Mouse (Mus musculus) large intestine, adult 2 months (tissue): ENCODE measurements around the gene Plxna4. TPM values are rescaled to one million over a fixed set of nuclear protein-coding genes. Genes with fewer than 3 reads are reported as not detected.

Experiments
- DNase-seq: peaks from one replicate; pipeline ENCODE4 v3.0.0-alpha.2; 2012; ENCODE audit warnings: low read depth, low spot score
- WGBS: fragments of 180-500 bp; shearing (Covaris S2); methylation state at CpG from one replicate; pipeline ENCODE4 v1.1.7; 2018; 5-methylcytosine and 5-hydroxymethylcytosine counted together
- polyA plus RNA-seq: library from polyadenylated mRNA; depleted of rRNA; stranded (reverse); fragments of >200 nt; gene quantifications from 2 replicates; pipeline ENCODE4 v1.2.3, GENCODE M21; 2012

The Plxna4 gene
- polyA plus RNA-seq, 1 experiment: 0.46 TPM

DNA sequence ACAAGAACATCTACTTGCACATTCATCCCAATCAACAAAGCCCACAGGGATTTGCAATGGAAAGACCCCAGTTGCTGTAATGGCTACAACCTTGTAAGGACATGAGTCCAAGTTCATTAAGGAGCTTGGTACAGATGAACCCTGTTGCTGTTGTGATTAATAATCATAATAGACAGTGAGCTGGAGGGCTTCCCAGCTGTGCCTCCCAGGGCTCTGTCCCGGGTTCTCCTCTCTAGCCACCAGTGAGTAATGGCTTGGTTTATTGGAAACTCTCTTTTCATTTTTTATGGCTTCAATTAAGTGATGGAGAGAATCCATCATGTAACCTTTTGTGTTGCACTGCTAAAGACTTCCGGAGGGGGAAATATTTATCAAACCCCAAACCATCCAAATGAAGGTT, 164.9 kb downstream of the Plxna4 start:
- no peak for DNase-seq
- WGBS: 75% methylated on average over 2 of the region's 2 CpGs

DNA sequence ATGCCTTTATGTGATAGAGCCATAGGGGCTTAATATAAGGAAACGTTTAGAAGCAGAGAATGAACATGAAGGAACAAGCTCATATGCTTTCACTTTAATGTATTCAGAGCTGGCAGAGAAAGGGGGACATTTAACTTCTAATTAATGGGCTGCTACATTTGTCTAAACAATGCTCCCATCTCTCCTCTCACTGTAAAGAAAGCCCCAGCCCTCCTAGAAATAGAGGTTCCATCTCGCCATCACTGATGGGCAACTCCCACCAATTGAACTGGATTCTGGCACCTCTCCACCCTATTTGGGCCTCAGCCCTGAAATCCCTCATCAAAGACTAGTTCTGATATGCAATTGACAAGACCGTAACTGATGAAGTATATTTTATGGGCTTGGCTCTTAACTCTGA, 167.4 kb downstream of the Plxna4 start:
- WGBS: 78% methylated on average over 3 of the region's 3 CpGs

DNA sequence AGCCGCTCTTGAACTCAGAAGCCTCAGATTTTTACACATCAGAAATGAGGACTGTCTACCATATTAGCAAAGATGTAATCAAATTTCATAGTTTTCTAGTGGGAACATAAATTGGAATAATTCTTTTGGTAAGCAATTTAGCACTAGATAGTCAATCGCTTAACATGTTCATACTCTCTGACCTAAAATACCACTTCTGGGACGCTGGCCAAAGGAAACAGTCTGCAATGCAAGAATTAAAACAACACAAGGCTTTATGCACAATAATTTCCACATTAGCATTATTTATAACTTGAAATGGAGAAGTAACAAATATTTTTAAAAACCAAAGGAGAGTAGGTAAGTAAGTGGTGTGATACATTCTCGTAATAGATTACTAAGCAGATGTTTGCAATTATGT, 170.6 kb downstream of the Plxna4 start:
- 73% methylated on average over 4 of the region's 4 CpGs for WGBS
- no peak for DNase-seq

More for the DNA sequence above, 167.4 kb downstream of the Plxna4 start:
- no peak for DNase-seq

DNA sequence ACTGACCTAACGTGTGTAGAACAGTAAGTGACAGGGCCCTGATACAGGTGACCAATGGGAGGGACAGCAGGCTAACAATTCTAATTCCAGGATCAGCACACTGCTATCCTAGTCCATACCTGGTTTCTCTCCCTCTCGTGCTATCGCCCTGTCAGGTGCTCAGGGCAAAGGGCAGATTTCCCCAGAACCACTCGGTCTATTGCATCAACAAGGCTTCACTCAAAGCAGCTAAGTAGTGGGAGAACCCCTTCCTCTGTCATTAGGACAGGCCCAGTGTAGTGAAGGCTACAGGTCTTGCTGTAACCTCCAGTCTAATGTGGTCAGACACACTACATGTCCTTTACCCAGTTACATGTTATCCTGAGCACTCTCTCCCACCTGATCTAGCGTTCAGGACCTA, 176.7 kb downstream of the Plxna4 start:
- DNase-seq: no peak
- WGBS: 58% methylated on average over 5 of the region's 5 CpGs

DNA sequence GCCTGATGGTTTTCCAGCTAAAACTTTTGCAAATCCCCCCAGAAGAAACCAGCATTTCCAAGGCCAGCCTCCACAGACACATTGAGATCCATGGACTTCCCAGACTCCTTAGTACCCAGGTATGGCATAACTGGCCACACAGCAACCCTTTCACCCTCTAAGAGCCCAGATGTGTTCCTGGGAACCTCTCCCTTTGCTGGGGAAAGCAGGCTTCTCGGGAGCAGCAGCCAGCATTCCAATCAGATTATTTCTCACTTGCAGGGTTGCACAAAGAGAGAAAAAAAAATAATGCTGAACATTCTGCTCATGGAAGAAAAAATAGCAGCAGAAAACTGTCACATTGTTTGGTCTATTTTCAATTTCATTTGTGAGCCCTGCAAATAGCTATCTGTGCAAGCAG, 178.4 kb downstream of the Plxna4 start:
- 29% methylated on average over 1 of the region's 1 CpGs for WGBS
- DNase-seq: no peak

DNA sequence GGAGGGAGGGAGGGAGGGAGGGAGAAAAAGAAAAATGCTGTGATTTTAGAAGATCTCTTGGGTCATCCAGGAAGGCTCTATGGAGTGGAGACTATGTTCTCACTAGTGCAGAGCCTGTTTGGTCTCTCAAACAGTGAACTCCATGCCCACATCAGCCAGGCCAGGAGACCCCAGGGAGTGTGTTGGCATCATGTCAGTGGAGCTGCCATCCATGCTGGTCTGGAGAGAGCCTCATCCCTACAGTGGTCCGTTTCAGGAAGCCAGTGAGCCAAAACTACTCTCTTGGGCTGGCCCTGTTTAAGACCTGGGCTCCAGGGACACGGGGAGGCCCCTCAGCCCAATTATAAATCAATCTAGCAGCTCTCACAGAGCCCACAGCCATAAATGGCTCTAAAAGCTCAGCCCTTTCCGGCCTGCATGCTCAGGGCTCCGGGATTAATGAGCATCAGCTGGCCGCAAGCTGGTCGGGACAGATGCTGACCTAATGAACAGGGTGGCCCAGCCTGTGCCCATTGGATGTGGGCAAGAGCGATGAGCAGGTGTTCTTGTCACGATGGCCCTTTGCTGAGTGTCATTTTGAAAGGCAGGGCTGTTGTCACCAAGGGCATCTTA, 180.3 kb downstream of the Plxna4 start:
- WGBS: 29% methylated on average over 8 of the region's 8 CpGs

DNA sequence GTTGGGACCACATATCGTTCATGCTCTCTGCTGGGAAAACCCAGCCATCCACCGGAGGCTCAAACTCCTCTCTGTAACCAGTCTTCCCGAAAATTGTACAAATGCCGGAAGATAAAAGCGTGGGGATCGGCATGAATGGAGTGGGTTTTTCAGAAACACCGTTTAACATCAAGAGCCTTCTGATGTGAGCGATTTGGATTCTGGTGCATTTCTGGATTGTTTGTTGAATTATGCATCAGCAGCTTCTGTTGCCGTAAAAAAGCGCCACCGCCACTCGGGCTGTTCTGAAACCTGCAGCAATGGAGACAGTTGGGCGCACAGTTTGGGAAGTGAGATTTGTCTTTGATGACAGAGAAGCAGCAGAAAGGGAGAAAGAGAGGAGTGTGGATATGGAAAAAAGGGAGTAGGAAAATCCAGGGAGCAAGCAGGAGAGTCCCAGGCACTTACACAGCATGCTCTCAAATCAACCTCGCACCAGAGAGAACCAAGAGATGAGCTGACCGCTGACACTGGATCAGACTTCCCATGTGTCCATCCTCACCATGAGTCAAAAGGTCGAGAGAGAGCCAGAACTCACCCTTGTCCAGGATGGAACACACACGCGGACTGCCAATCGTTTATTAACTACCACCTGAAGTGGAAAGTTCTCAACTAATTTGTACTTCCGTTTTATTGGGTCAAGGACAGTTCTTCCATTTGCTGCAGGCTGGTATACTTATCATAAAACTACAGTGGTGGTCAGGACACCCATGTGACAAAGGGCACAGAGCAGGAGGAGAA, 181.5 kb downstream of the Plxna4 start:
- 84% methylated on average over 20 of the region's 20 CpGs for WGBS
- DNase-seq: no peak

More for the DNA sequence above, 180.3 kb downstream of the Plxna4 start:
- no peak for DNase-seq

DNA sequence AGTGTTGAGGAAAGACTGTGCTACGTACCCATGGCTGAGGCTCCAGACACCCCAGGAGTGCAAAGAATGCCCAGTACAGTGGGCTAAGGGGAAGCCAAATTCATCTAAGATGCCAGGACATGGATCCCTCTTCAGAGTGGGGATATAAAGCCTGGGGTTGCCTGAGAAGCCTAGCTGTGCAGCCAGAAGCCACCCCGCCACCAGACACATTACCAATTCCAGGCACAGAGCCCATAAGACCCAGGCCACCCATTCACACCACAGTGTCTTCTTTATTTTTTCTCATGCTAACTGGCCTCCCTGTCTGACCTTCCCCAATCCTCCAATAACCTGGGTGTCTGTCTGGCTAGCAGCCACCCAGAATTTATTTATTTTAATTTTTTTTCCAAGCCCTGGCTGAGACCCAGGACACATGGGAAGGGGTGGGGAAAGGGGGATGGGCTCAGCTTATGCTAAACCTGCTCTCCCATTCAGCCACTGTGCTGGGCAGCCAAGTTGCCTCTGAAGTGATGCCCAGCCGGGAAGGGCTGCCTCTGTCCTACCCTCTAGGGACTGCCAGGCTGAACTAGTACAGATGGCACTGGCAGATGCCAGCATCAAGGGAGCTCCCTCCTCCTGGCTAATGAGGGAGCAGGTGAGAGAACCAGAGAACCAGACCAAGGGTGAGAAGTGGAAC, 185.3 kb downstream of the Plxna4 start:
- 83% methylated on average over 3 of the region's 3 CpGs for WGBS
- no peak for DNase-seq

DNA sequence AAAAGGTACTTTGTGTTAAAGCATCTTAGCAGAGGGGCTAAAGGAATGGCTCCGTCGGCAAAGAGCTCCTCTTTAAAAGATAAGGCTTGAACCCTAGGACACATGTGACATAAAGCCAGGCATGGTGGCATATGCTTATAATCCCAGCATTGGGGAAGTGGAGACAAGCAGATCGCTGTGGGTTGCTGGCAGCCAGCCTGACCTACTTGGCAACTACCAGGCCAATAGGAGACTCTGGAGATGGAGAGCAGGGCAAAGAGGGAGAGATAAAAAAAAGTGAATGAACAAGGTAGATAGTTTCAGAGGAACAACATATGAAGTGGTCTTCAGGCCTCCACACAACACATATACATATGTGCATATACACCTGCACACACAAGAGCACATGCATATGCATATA, 189.7 kb downstream of the Plxna4 start:
- WGBS: 89% methylated on average over 3 of the region's 3 CpGs
- DNase-seq: no peak

DNA sequence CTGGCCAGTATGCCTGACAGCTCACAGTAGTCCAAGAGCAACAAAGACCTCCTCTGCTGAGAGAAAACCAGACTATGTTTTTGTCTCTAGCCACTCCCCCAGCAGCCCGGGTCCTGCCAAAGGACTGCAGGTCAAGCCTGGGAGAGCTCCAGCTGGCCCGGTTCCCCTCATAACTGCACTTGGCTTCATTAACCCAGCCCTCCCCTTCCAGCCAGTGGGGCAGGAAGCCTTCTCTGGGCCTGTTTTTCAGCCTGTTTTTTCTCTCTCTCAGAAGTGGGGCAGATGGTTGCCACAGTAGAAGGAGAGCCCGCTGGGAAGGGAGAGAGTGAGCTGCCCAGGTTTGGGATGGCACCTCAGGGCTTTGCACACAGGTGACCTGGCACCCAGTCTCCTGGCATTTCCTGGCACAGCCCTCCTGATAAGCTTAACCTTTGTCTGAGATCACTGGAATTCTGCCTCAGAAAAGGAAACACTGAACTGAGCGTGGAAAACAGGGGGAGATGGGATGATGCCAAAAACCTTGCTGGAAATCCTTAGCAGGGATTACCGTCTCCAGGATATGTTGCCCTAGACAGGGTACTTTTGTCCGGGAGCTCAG, 190.8 kb downstream of the Plxna4 start:
- DNase-seq: no peak

DNA sequence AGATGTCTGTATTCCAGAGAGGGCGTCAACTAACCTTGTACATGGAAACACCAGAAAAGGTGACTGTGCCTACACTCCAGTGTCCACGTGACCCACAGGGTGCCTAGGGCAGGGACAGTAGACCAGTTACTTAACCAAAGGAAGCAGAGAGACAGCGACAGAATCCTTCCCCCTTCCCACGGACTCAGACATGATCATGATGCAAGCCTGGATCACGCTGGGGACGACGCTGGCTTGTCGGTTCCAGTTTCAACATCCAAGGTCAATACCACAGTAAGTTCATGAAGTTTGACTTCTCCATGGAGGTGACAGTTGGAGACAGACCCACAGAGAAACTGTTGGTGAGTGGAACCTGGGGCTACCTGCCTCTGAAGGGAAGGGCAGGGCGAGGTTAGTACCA, 192.6 kb downstream of the Plxna4 start:
- WGBS: 82% methylated on average over 9 of the region's 9 CpGs
- DNase-seq: no peak

More for the DNA sequence above, 190.8 kb downstream of the Plxna4 start:
- WGBS: 46% methylated on average over 6 of the region's 6 CpGs

DNA sequence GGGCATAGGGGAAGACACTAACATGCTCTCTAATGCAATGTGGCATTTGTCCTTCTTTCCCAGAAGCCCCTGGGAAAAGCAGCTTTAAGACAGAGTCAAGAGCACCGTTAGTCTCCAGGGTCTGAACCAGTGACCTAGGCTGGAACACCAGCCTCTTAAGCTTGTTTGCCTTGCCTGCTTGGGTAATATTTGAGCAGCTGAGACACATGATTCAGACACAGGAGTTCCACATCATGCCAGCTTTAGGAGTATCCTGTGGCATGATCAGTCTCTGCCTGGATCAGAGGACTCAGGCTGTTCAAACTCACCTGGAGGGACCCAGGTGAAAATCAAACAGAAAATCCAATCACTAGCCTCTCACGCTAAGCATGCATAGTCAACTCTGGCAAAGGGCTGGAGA, 195.7 kb downstream of the Plxna4 start:
- 62% methylated on average over 2 of the region's 2 CpGs for WGBS
- no peak for DNase-seq

DNA sequence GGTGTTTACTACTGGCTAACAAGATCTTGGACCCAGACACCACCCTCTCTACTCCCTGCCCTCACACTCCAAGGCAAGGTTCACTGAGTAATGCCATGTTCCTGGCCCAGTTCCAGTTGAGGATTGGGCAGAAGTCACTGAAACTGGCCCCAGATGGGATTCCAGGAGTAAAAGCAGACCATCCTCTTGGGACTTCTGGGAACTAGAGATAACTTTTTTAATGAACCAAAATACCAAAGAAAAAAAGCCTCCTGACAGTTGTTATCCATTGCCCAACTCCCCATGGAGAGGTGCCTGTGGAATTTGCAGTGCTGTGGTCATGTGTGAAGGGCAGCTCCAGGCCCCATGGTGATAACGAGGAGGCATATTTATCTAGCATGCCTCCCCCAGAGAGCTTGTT, 199.7 kb downstream of the Plxna4 start:
- 57% methylated on average over 1 of the region's 1 CpGs for WGBS
- DNase-seq: no peak

DNA sequence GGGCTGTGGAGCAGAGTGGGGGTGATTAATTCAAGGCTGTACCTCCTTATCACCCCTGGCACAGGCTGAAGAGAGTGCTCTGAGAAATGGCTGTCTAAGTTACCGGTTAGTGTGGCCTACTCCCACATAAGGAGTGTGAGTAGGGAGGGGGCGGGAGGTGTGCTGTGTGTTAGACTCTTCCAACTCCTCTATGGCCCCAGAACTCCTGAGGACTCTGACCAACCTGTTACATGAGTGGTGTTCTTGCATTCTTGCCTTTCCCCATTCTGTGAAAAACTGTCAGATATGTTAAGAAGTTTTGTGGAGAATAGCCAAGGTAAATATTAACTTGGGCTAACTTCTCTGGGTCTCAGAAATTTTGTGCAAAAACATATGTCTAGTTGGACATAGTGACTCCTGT, 201.1 kb downstream of the Plxna4 start:
- WGBS: 86% methylated on average over 2 of the region's 2 CpGs
- no peak for DNase-seq

DNA sequence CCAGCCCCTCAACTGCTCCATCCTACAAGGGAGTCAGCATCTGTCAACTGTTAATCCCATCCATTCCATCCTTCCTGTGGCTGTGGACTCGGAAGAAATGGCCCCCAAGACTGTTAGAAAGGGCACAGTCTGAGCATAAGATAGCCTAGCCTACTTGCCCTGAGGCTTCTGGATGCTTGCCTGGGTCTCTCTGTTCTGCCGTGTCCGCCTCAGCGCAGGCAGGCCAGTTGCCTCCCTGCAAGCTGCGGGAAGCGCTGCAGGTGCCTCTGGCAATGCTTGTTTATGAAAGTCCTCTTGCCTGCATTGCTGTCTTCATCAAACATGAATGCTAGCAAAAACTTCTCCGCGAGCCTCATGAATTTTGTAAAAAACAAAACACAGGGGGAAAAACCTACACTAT, 203.1 kb downstream of the Plxna4 start:
- WGBS: 75% methylated on average over 8 of the region's 8 CpGs
- no peak for DNase-seq

DNA sequence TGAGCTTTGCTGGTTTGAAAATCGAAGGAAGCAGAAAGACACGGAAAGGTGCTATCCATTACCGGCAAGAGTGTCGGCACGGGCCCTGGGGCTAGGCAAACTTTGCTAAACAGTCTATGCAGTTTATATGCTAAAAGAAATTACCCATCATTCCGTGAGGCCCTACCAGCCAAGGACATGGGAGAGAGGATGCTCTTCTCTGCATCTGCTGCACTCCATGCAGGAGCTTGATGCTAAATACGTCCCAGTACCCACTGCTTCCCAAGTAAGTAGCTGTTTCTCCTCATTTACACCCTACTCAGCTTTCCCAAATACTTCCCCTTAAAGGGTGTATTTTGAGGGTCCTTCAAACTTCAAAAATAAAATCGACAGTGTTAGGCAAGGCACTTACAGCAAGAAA, 203.6 kb downstream of the Plxna4 start:
- DNase-seq: no peak
- 84% methylated on average over 8 of the region's 8 CpGs for WGBS

DNA sequence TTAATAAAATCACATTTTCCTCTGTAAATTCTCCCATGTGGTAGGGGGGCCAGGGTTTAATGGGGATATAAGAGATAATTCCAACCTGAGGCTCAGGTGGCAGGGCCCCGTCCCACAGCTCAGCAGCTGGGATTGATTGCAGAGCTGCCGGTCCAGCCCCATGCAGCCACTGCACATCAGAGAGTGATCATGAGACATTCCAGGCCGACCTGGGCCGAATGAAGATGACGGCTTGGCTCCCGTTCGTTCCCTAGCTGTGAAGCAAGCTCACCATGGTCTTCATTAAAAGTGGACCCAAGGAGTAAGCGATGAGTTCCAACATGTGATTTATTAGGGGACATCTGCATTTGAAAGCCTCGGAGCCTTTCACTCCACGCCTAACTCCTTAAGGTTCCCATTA, 206.5 kb downstream of the Plxna4 start:
- WGBS: 77% methylated on average over 10 of the region's 10 CpGs
- DNase-seq: no peak

DNA sequence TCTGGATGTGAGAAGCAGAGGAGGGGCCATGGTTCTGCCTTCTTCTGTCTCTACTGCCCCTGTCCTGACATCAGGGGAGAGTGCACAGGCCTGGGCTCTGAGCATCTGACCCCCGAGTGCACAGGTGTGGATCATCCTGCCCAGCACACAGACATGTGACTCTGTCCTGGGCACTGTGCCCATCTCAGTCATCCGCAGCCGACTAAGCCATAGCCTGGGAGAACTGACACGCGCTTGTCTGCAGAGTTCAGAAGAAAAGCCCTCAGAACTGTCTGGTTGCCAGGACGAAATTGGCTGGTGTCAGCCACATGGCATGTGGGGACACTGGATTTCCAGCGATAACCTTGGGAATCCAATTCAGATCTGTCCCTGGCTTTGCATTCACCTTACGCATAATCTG, 210.8 kb downstream of the Plxna4 start:
- DNase-seq: no peak
- whole genome bisulfite sequencing: 69% methylated on average over 8 of the region's 8 CpGs

DNA sequence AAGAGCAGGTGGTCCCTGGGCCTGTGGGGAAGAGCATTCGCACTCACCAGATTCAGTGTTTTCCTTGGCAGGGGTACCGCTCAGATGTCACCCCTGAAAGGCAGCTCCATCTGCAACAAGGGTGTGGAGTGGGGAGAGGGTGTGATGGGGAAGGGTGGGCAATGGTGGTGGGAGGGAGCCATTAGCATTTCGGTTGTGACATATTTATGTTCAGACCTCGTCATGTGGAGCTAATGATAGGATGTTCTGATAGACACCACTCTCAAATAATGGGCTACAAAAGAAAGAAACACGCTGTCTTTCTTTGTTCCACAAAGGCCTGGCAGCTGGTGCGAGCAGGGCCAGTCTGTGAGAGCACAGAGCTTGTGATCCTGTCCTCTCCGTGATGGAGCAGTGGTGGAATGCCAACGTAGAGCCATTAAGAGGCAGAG, 214.0 kb downstream of the Plxna4 start:
- DNase-seq: no peak
- 87% methylated on average over 8 of the region's 8 CpGs for WGBS

DNA sequence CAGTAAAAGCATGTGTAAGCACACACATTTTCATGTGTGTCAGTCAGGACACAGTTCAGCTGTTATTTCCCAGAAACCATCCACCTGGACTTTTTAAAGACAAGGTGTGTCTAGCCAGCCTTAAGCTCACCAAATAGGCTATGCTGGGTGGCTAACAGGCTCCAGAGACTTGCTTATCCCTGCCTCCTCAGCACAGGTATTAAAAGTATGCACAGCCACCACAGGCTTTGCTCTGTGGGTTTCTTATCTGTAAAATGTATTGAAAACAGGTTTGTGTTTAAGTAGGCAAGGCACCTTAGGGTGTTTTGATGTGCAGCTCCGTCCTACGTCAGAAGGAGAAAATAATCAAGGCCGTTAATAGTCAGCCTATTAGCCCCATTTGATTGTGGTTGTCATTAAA, 218.9 kb downstream of the Plxna4 start:
- DNase-seq: no peak
- WGBS: 92% methylated on average over 3 of the region's 3 CpGs

DNA sequence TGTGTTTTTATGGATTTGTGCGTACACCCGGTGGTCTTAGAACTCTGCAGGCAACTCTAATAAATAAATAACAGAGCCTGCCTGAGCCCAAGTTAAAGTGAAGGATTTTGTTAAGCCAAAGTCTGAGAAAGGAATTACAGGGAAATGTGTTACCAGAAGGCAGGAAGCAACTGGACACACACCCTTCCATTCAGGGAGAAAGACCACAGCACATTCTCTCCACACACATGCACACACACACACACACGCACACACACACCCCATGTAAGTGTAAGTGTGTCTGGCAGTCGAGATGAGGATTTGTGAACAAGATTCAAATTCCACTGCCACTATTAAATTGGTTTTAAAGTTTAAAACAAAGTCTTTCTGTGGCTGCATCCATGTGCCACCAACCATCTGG, 219.6 kb downstream of the Plxna4 start:
- 45% methylated on average over 4 of the region's 4 CpGs for WGBS
- no peak for DNase-seq
